Mouse (Mus musculus) limb, embryonic 14.5 days (tissue): ENCODE measurements at regions not wholly inside any gene's neighbourhood (a gene's known extent, or its start where the extent isn't known, plus 50 kb on each side); places are given as distances from the start of the nearest gene placed in this dataset.

Source experiments
- ATAC-seq: fragments of 200-750 bp; cut with Nextera tagmentation; 2 replicates; pipeline ENCODE4 v1.8.0; 2017; ENCODE audit warnings: low read depth, moderate number of reproducible peaks, moderate TSS enrichment; ENCODE audit not compliant: low FRiP score
- DNase-seq: peaks from one replicate; pipeline ENCODE4 v3.0.0-alpha.2; 2015; ENCODE audit warnings: low spot score
- H3K27ac ChIP-seq: fragments of 300-500 bp; sonication (generic); replicated peaks from 2 replicates; pipeline ENCODE4 v1.5.1; 2014; ENCODE audit warnings: low read depth, mild to moderate bottlenecking, low read length, moderate library complexity, mixed read lengths
- H3K27me3 ChIP-seq: fragments of 300-500 bp; sonication (generic); 2 replicates; pipeline ENCODE4 v1.6.1; 2014; ENCODE audit warnings: low read length, mixed read lengths; ENCODE audit not compliant: control insufficient read depth, insufficient read depth
- H3K36me3 ChIP-seq: fragments of 300-500 bp; sonication (generic); 2 replicates; pipeline ENCODE4 v1.6.1; 2014; ENCODE audit warnings: mild to moderate bottlenecking, low read length, moderate library complexity, mixed read lengths; ENCODE audit not compliant: control insufficient read depth, insufficient read depth
- H3K4me1 ChIP-seq: fragments of 300-500 bp; sonication (generic); 2 replicates; pipeline ENCODE4 v1.6.1; 2014; ENCODE audit warnings: antibody characterized with exemption, low read length, mixed read lengths; ENCODE audit not compliant: control insufficient read depth, insufficient read depth
- H3K4me2 ChIP-seq: fragments of 300-500 bp; sonication (generic); replicated peaks from 2 replicates; pipeline ENCODE4 v1.6.1; 2014; ENCODE audit warnings: low read depth, mild to moderate bottlenecking, low read length, moderate library complexity; ENCODE audit not compliant: severe bottlenecking
- H3K4me3 ChIP-seq: fragments of 300-500 bp; sonication (generic); replicated peaks from 2 replicates; pipeline ENCODE4 v1.5.1; 2014; ENCODE audit warnings: low read length
- H3K9ac ChIP-seq: fragments of 300-500 bp; sonication (generic); 2 replicates; pipeline ENCODE4 v1.6.1; 2014; ENCODE audit warnings: mild to moderate bottlenecking, low read depth, low read length, moderate library complexity; ENCODE audit not compliant: severe bottlenecking
- H3K9me3 ChIP-seq: fragments of 300-500 bp; sonication (generic); 2 replicates; pipeline ENCODE4 v1.6.1; 2016; ENCODE audit warnings: low read length; ENCODE audit not compliant: control insufficient read depth
- POLR2A ChIP-seq: fragments of 200-500 bp; IDR thresholded peaks from 2 replicates; pipeline ENCODE4 v1.8.0; 2012; ENCODE audit warnings: inconsistent platforms, mild to moderate bottlenecking, moderate library complexity, borderline replicate concordance; ENCODE audit not compliant: insufficient read depth, insufficient read length; ENCODE audit errors: extremely low read depth
- WGBS: fragments of 180-500 bp; shearing (Covaris S2); extraction: QIAGEN DNeasy Blood & Tissue Kit; methylation state at CpG from one replicate; pipeline ENCODE4 v1.1.7; 2014; 5-methylcytosine and 5-hydroxymethylcytosine counted together

DNA sequence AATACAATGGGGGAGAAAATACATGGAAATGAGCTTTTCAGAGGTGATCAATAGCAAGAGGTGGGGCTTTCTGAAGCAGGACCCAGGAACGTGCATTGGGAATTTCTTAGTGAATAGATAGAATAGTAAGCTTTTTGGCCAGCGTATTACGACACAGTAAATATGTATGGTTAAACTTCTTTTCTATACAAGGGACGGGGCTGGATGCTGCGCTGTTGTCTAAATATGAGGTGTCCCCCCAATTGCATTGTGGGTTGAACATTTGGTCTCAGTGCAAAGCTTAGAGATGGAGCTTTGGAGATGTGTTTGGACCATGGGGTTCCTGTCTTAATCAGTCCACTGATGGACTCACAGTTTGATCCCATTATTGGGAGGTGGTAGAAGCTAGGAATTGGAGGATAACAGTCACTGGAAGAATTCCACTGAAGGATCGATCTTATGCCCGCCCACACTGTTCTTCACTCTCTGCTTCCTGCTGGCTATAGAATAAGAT, 168.6 kb downstream of the Gm19410 start:
- 0 out of 2 replicates have a peak, but pooled peaks cover 2% of the 10 kb centered on the region for H3K4me1 ChIP-seq
- ATAC-seq (no peak), DNase-seq (no peak)
- H3K4me2 ChIP-seq: no peak overlapping the region
- H3K27me3 ChIP-seq: no peaks in the 10 kb centered on the region
- H3K27ac ChIP-seq: no peak overlapping the region
- H3K4me3 ChIP-seq: no peak overlapping the region
- 94% methylated on average over 7 of the region's 7 CpGs for WGBS
- no peaks in the 10 kb centered on the region for H3K36me3 ChIP-seq
- H3K9ac ChIP-seq: no peak overlapping the region
- TF ChIP-seq POLR2A: no peak
- no peaks in the 10 kb centered on the region for H3K9me3 ChIP-seq

DNA sequence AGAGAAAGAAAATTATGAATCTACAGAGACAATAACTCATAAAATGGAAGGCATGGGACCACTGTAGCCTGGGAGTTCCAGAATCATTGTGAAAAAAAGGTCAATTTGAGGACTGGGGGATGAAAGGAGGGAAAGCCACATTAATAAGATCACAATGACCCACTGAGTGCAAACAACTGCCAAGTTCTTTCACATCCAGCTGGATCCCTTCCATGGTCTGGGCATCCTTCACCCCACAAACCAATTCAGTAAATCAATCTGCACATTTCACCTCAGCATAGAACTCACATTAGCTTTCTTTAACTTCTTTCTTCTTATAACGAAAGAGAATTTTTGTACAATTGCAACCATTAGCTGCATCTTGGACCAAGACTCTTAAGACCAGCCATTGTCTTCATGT, 169.4 kb downstream of the Gm19410 start:
- Histone ChIP-seq H3K4me1 (0 out of 2 replicates have a peak, but pooled peaks cover 2% of the 10 kb centered on the region), H3K27ac (no peak overlapping the region), H3K36me3 (no peaks in the 10 kb centered on the region), H3K9me3 (no peaks in the 10 kb centered on the region), H3K27me3 (no peaks in the 10 kb centered on the region), H3K9ac (no peak overlapping the region), H3K4me2 (no peak overlapping the region), H3K4me3 (no peak overlapping the region)
- DNase-seq (no peak), ATAC-seq (no peak)
- WGBS: 94% methylated on average over 1 of the region's 1 CpGs
- no peak for TF ChIP-seq POLR2A

- H3K9ac ChIP-seq: no peak overlapping the region
- TF ChIP-seq POLR2A: no peak
- H3K4me2 ChIP-seq: no peak overlapping the region
- DNase-seq (no peak), ATAC-seq (no peak)
- H3K9me3 ChIP-seq: no peaks in the 10 kb centered on the region
- H3K27ac ChIP-seq: no peak overlapping the region
- no peaks in the 10 kb centered on the region for H3K36me3 ChIP-seq
- H3K4me3 ChIP-seq: no peak overlapping the region
- no peaks in the 10 kb centered on the region for H3K27me3 ChIP-seq
- no peaks in the 10 kb centered on the region for H3K4me1 ChIP-seq
- 91% methylated on average over 9 of the region's 9 CpGs for WGBS
Observed at GRCm38 (mm10) chr8:35939199-35939598, 173.6 kb downstream of the Gm19410 start.

GRCm38 (mm10) chr8:35942515-35942914, 176.9 kb downstream of the Gm19410 start:
- Histone ChIP-seq H3K27ac (no peak overlapping the region), H3K4me2 (no peak overlapping the region), H3K27me3 (no peaks in the 10 kb centered on the region), H3K9me3 (no peaks in the 10 kb centered on the region), H3K4me3 (no peak overlapping the region), H3K9ac (no peak overlapping the region), H3K4me1 (no peaks in the 10 kb centered on the region), H3K36me3 (no peaks in the 10 kb centered on the region)
- DNase-seq: no peak
- TF ChIP-seq POLR2A: no peak
- 91% methylated on average over 6 of the region's 6 CpGs for WGBS
- no peak for ATAC-seq

- Histone ChIP-seq H3K27ac (no peak overlapping the region), H3K27me3 (no peaks in the 10 kb centered on the region), H3K4me2 (no peak overlapping the region), H3K4me1 (peaks cover 9% of the 10 kb centered on the region), H3K9me3 (no peaks in the 10 kb centered on the region), H3K9ac (no peak overlapping the region), H3K36me3 (no peaks in the 10 kb centered on the region), H3K4me3 (no peak overlapping the region)
- ATAC-seq: no peak
- TF ChIP-seq POLR2A: no peak
- DNase-seq: no peak
- WGBS: 80% methylated on average over 3 of the region's 3 CpGs
Observed at GRCm38 (mm10) chr8:35943686-35944085, 178.1 kb downstream of the Gm19410 start.

GRCm38 (mm10) chr8:35944461-35944860, 178.9 kb downstream of the Gm19410 start:
- no peak for TF ChIP-seq POLR2A
- no peaks in the 10 kb centered on the region for H3K9me3 ChIP-seq
- no peak overlapping the region for H3K27ac ChIP-seq
- whole genome bisulfite sequencing: 88% methylated on average over 4 of the region's 4 CpGs
- no peaks in the 10 kb centered on the region for H3K27me3 ChIP-seq
- H3K4me1 ChIP-seq: peaks cover 15% of the 10 kb centered on the region
- no peaks in the 10 kb centered on the region for H3K36me3 ChIP-seq
- ATAC-seq: no peak
- H3K9ac ChIP-seq: no peak overlapping the region
- H3K4me2 ChIP-seq: no peak overlapping the region
- DNase-seq: no peak
- no peak overlapping the region for H3K4me3 ChIP-seq
